Mouse (Mus musculus): Measurements from ENCODE around the gene Tex19.1. TPM values are rescaled to one million over a fixed set of nuclear protein-coding genes. Genes with fewer than 3 reads are reported as not detected.

Tex19.1 gene
- total and polyA plus RNA-seq, 2 experiments from 2014 or later = not detected

- H3K9me3 ChIP-seq (ENCODE audit: low read length) = no peaks in the 10 kb centered on the region
- H3K36me3 ChIP-seq (ENCODE audit: insufficient read depth) = no peaks in the 10 kb centered on the region
- no peaks in the 10 kb centered on the region for H3K4me1 ChIP-seq (ENCODE audit: insufficient read depth)
- DNase-seq (no peak), ATAC-seq (no peak)
- H3K27me3 ChIP-seq (ENCODE audit: insufficient read depth, low read length) = no peaks in the 10 kb centered on the region
- H3K9ac ChIP-seq = no peak overlapping the region
- H3K4me2 ChIP-seq (ENCODE audit: low read depth) = no peak overlapping the region
- no peak overlapping the region for H3K4me3 ChIP-seq (ENCODE audit: low read depth, low read length)
- no peak for TF ChIP-seq CTCF (IDR thresholded peaks at IDR 0.05; ENCODE audit: low read depth)
- 84% methylated on average over 3 of the region's 3 CpGs for WGBS
- H3K27ac ChIP-seq (ENCODE audit: low read depth, low read length) = no peak overlapping the region
These were observed 34.9 kb upstream of the Tex19.1 start for GRCm38 (mm10) chr11:121111051-121111450.

GRCm38 (mm10) chr11:121111601-121112000 is 34.3 kb upstream of the Tex19.1 start:
- Histone ChIP-seq H3K4me3 (ENCODE audit: low read depth, low read length) (no peak overlapping the region), H3K4me1 (ENCODE audit: insufficient read depth) (no peaks in the 10 kb centered on the region)
- ATAC-seq = no peak

GRCm38 (mm10) chr11:121112091-121112775 is 33.7 kb upstream of the Tex19.1 start:
- no peak overlapping the region for H3K4me2 ChIP-seq (ENCODE audit: low read depth)
- WGBS = 61% methylated on average over 5 of the region's 5 CpGs
- DNase-seq = no peak

More at GRCm38 (mm10) chr11:121111601-121112000, 34.3 kb upstream of the Tex19.1 start:
- Histone ChIP-seq H3K27ac (ENCODE audit: low read depth, low read length) (no peak overlapping the region), H3K4me2 (ENCODE audit: low read depth) (no peak overlapping the region), H3K9ac (no peak overlapping the region), H3K36me3 (ENCODE audit: insufficient read depth) (no peaks in the 10 kb centered on the region), H3K27me3 (ENCODE audit: insufficient read depth, low read length) (no peaks in the 10 kb centered on the region), H3K9me3 (ENCODE audit: low read length) (no peaks in the 10 kb centered on the region)
- no peak for DNase-seq
- TF ChIP-seq CTCF (IDR thresholded peaks at IDR 0.05; ENCODE audit: low read depth) = no peak
- WGBS = 88% methylated on average over 1 of the region's 1 CpGs

GRCm38 (mm10) chr11:121118106-121118505 is 27.8 kb upstream of the Tex19.1 start:
- no peaks in the 10 kb centered on the region for H3K27me3 ChIP-seq (ENCODE audit: insufficient read depth, low read length)
- H3K9me3 ChIP-seq (ENCODE audit: low read length) = no peaks in the 10 kb centered on the region
- H3K4me1 ChIP-seq (ENCODE audit: insufficient read depth) = no peaks in the 10 kb centered on the region
- H3K36me3 ChIP-seq (ENCODE audit: insufficient read depth) = no peaks in the 10 kb centered on the region
- ATAC-seq (no peak), DNase-seq (no peak)
- no peak overlapping the region for H3K4me2 ChIP-seq (ENCODE audit: low read depth)
- no peak overlapping the region for H3K27ac ChIP-seq (ENCODE audit: low read depth, low read length)
- TF ChIP-seq CTCF (IDR thresholded peaks at IDR 0.05; ENCODE audit: low read depth) = no peak
- no peak overlapping the region for H3K4me3 ChIP-seq (ENCODE audit: low read depth, low read length)
- H3K9ac ChIP-seq = no peak overlapping the region
- 92% methylated on average over 18 of the region's 18 CpGs for WGBS

More at GRCm38 (mm10) chr11:121112091-121112775, 33.7 kb upstream of the Tex19.1 start:
- TF ChIP-seq CTCF (IDR thresholded peaks at IDR 0.05; ENCODE audit: low read depth) = no peak
- Histone ChIP-seq H3K27me3 (ENCODE audit: insufficient read depth, low read length) (no peaks in the 10 kb centered on the region), H3K4me1 (ENCODE audit: insufficient read depth) (no peaks in the 10 kb centered on the region), H3K36me3 (ENCODE audit: insufficient read depth) (no peaks in the 10 kb centered on the region), H3K9me3 (ENCODE audit: low read length) (no peaks in the 10 kb centered on the region), H3K9ac (no peak overlapping the region), H3K27ac (ENCODE audit: low read depth, low read length) (no peak overlapping the region), H3K4me3 (ENCODE audit: low read depth, low read length) (no peak overlapping the region)
- ATAC-seq = no peak

GRCm38 (mm10) chr11:121118577-121118976 is 27.4 kb upstream of the Tex19.1 start, which contains the start of gene Tex19.2:
TSS of gene Tex19.2 (minus strand) at chr11:121118677.
- Histone ChIP-seq H3K9me3 (ENCODE audit: low read length) (no peaks in the 10 kb centered on the region), H3K36me3 (ENCODE audit: insufficient read depth) (no peaks in the 10 kb centered on the region), H3K27ac (ENCODE audit: low read depth, low read length) (no peak within 1 kb of the TSS), H3K4me3 (ENCODE audit: low read depth, low read length) (no peak within 1 kb of the TSS), H3K4me1 (ENCODE audit: insufficient read depth) (no peaks in the 10 kb centered on the region), H3K9ac (no peak within 1 kb of the TSS), H3K27me3 (ENCODE audit: insufficient read depth, low read length) (no peaks in the 10 kb centered on the region), H3K4me2 (ENCODE audit: low read depth) (no peak within 1 kb of the TSS)
- 46% methylated on average over 3 of the region's 3 CpGs for WGBS
- ATAC-seq = no peak
- TF ChIP-seq CTCF (IDR thresholded peaks at IDR 0.05; ENCODE audit: low read depth) = no peak
- DNase-seq = no peak

- H3K27me3 ChIP-seq (ENCODE audit: insufficient read depth, low read length) = no peaks in the 10 kb centered on the region
- H3K9ac ChIP-seq = no peak overlapping the region
- DNase-seq (no peak), ATAC-seq (no peak)
- H3K9me3 ChIP-seq (ENCODE audit: low read length) = no peaks in the 10 kb centered on the region
- no peak overlapping the region for H3K27ac ChIP-seq (ENCODE audit: low read depth, low read length)
- H3K36me3 ChIP-seq (ENCODE audit: insufficient read depth) = no peaks in the 10 kb centered on the region
- no peak for TF ChIP-seq CTCF (IDR thresholded peaks at IDR 0.05; ENCODE audit: low read depth)
- H3K4me1 ChIP-seq (ENCODE audit: insufficient read depth) = no peaks in the 10 kb centered on the region
- no peak overlapping the region for H3K4me2 ChIP-seq (ENCODE audit: low read depth)
- no peak overlapping the region for H3K4me3 ChIP-seq (ENCODE audit: low read depth, low read length)
- WGBS = 87% methylated on average over 3 of the region's 3 CpGs
These were observed 24.8 kb upstream of the Tex19.1 start for GRCm38 (mm10) chr11:121121151-121121550.

GRCm38 (mm10) chr11:121122024-121122670 is 23.8 kb upstream of the Tex19.1 start:
- H3K9ac ChIP-seq = no peak overlapping the region
- H3K9me3 ChIP-seq (ENCODE audit: low read length) = no peaks in the 10 kb centered on the region
- H3K36me3 ChIP-seq (ENCODE audit: insufficient read depth) = no peaks in the 10 kb centered on the region
- DNase-seq (no peak), ATAC-seq (no peak)
- no peaks in the 10 kb centered on the region for H3K4me1 ChIP-seq (ENCODE audit: insufficient read depth)
- H3K4me2 ChIP-seq (ENCODE audit: low read depth) = no peak overlapping the region
- H3K4me3 ChIP-seq (ENCODE audit: low read depth, low read length) = no peak overlapping the region
- no peak for TF ChIP-seq CTCF (IDR thresholded peaks at IDR 0.05; ENCODE audit: low read depth)
- H3K27me3 ChIP-seq (ENCODE audit: insufficient read depth, low read length) = no peaks in the 10 kb centered on the region
- no peak overlapping the region for H3K27ac ChIP-seq (ENCODE audit: low read depth, low read length)
- WGBS = 81% methylated on average over 2 of the region's 2 CpGs
